Mouse (Mus musculus): ENCODE results near the gene Fam167b. TPM values are rescaled to one million over a fixed set of nuclear protein-coding genes. Genes with fewer than 3 reads are reported as not detected.
"Not testable (repeated sequence)": the region's sequence is repeated elsewhere in the genome, so short reads cannot be mapped to it uniquely, and the experiment has no call there.

Gene Fam167b
- polyA plus RNA-seq, 1 experiment: 9.0 TPM

GRCm38 (mm10) chr4:129563718-129564117, 14.6 kb downstream of the Fam167b start:
- Histone ChIP-seq H3K4me1 (ENCODE audit: control insufficient read depth, insufficient read depth, low read length) (no peaks in the 10 kb centered on the region), H3K27ac (ENCODE audit: control insufficient read depth, insufficient read depth, low read depth, low read length, poor library complexity) (no peak overlapping the region), H3K4me3 (replicated peaks; ENCODE audit: control insufficient read depth, low read depth, low read length) (no peak overlapping the region)
- WGBS: 92% methylated on average over 8 of the region's 8 CpGs
- TF ChIP-seq CTCF (IDR thresholded peaks at IDR 0.05; ENCODE audit: control insufficient read depth, insufficient read depth, low read length): no peak
- no peak for TF ChIP-seq POLR2A (IDR thresholded peaks at IDR 0.05; ENCODE audit: borderline replicate concordance, control insufficient read depth, low read depth, low read length)

GRCm38 (mm10) chr4:129561184-129561583, 17.2 kb downstream of the Fam167b start:
- no peak for TF ChIP-seq POLR2A (IDR thresholded peaks at IDR 0.05; ENCODE audit: borderline replicate concordance, control insufficient read depth, low read depth, low read length)
- no peak for TF ChIP-seq CTCF (IDR thresholded peaks at IDR 0.05; ENCODE audit: control insufficient read depth, insufficient read depth, low read length)
- 71% methylated on average over 5 of the region's 5 CpGs for WGBS
- Histone ChIP-seq H3K4me3 (replicated peaks; ENCODE audit: control insufficient read depth, low read depth, low read length) (no peak overlapping the region), H3K4me1 (ENCODE audit: control insufficient read depth, insufficient read depth, low read length) (peaks cover 7% of the 10 kb centered on the region), H3K27ac (ENCODE audit: control insufficient read depth, insufficient read depth, low read depth, low read length, poor library complexity) (no peak overlapping the region)

GRCm38 (mm10) chr4:129558321-129558955, 19.9 kb downstream of the Fam167b start:
- H3K27ac ChIP-seq (ENCODE audit: control insufficient read depth, insufficient read depth, low read depth, low read length, poor library complexity): peak overlapping the region; percentile 68
- H3K4me1 ChIP-seq (ENCODE audit: control insufficient read depth, insufficient read depth, low read length): peaks cover 10% of the 10 kb centered on the region
- no peak for TF ChIP-seq CTCF (IDR thresholded peaks at IDR 0.05; ENCODE audit: control insufficient read depth, insufficient read depth, low read length)
- no peak for TF ChIP-seq POLR2A (IDR thresholded peaks at IDR 0.05; ENCODE audit: borderline replicate concordance, control insufficient read depth, low read depth, low read length)
- no peak overlapping the region for H3K4me3 ChIP-seq (replicated peaks; ENCODE audit: control insufficient read depth, low read depth, low read length)
- whole genome bisulfite sequencing: 43% methylated on average over 12 of the region's 12 CpGs

GRCm38 (mm10) chr4:129557256-129557808, 21.0 kb downstream of the Fam167b start:
- Histone ChIP-seq H3K4me1 (ENCODE audit: control insufficient read depth, insufficient read depth, low read length) (peaks cover 10% of the 10 kb centered on the region), H3K27ac (ENCODE audit: control insufficient read depth, insufficient read depth, low read depth, low read length, poor library complexity) (peak overlapping the region; percentile 52; the same call in 1 of the 2 replicates), H3K4me3 (replicated peaks; ENCODE audit: control insufficient read depth, low read depth, low read length) (peak overlapping the region; percentile 77)
- no peak for TF ChIP-seq CTCF (IDR thresholded peaks at IDR 0.05; ENCODE audit: control insufficient read depth, insufficient read depth, low read length)
- TF ChIP-seq POLR2A (IDR thresholded peaks at IDR 0.05; ENCODE audit: borderline replicate concordance, control insufficient read depth, low read depth, low read length): no peak
- 80% methylated on average over 9 of the region's 9 CpGs for WGBS

DNA sequence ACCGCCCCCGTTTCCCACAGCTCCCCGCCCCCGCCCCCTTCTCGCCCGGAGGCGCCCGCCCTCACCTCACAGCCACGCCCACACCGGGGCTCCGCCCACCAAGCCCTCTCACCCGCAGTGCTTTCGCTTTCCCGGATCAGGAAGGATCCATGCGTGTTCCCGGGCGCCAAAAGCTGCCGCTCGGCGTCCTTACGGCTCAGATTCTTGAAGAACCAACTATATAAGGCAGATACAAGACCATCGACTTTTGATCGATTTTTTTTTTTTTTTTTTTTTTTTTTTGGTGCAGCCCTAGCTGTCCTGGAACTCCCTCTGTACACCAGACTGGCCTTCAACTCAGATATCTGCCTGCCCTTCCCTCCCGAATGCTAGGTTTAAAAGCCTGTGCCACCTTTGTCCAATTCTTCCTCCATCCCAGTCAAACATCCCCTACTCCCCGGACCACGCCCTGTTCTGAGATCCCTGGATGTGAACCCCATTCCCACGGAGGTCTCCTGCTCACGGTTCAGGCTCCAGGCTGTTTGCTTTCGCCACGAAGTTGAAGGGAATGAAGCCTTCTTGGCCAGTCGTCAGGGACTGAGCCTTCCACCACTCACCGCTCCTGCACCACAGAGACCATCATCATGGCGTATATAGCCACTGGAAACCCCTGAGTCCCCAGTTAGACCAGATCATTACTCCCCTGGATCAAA, 21.7 kb downstream of the Fam167b start:
- TF ChIP-seq CTCF (IDR thresholded peaks at IDR 0.05; ENCODE audit: control insufficient read depth, insufficient read depth, low read length): no peak
- TF ChIP-seq POLR2A (IDR thresholded peaks at IDR 0.05; ENCODE audit: borderline replicate concordance, control insufficient read depth, low read depth, low read length): peak; percentile 70; the same call in 1 of the 2 replicates
- WGBS: 10% methylated on average over 33 of the region's 33 CpGs
- peak overlapping the region; percentile 77 for H3K4me3 ChIP-seq (replicated peaks; ENCODE audit: control insufficient read depth, low read depth, low read length)
- peaks cover 10% of the 10 kb centered on the region for H3K4me1 ChIP-seq (ENCODE audit: control insufficient read depth, insufficient read depth, low read length)
- peak overlapping the region; percentile 52 for H3K27ac ChIP-seq (ENCODE audit: control insufficient read depth, insufficient read depth, low read depth, low read length, poor library complexity)

DNA sequence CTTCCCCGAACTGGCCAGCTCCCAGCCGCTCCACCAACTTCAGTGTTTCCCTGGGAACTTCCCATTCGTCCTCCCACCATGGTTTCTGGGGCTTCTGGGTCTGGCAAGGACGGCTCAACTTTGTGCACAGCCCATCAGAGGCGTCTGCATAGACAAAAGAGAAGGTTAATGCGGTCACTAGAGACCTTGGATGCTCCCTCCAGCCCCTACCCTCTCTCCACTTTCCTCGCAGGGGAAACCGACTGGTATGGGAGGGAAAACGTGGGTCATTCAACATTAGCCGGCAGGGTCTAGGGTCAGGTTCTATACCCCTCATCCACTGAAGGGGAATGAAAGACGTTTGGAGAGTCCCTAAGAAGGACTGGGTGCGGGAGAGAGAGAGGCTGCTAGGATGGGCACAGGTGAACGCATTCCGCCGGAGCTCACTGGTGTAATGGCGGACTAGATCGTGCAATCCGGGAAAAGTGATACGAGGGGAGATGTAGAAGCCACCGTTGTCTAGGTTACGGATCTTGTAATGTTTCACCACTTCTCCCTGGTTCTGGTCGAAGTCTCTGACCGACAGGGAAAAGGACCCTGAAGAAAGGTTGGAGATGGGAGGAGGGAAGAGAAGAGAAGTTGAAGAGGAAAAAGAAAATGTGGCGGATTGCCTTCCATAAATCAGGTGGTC, 22.4 kb downstream of the Fam167b start:
- H3K4me1 ChIP-seq (ENCODE audit: control insufficient read depth, insufficient read depth, low read length): peaks cover 10% of the 10 kb centered on the region
- H3K27ac ChIP-seq (ENCODE audit: control insufficient read depth, insufficient read depth, low read depth, low read length, poor library complexity): no peak overlapping the region
- WGBS: 3% methylated on average over 24 of the region's 24 CpGs
- no peak for TF ChIP-seq CTCF (IDR thresholded peaks at IDR 0.05; ENCODE audit: control insufficient read depth, insufficient read depth, low read length)
- TF ChIP-seq POLR2A (IDR thresholded peaks at IDR 0.05; ENCODE audit: borderline replicate concordance, control insufficient read depth, low read depth, low read length): no peak
- peak overlapping the region; percentile 77 for H3K4me3 ChIP-seq (replicated peaks; ENCODE audit: control insufficient read depth, low read depth, low read length)

GRCm38 (mm10) chr4:129555421-129555861, 22.9 kb downstream of the Fam167b start:
- WGBS: 8% methylated on average over 16 of the region's 16 CpGs
- Histone ChIP-seq H3K27ac (ENCODE audit: control insufficient read depth, insufficient read depth, low read depth, low read length, poor library complexity) (no peak overlapping the region), H3K4me1 (ENCODE audit: control insufficient read depth, insufficient read depth, low read length) (peaks cover 10% of the 10 kb centered on the region), H3K4me3 (replicated peaks; ENCODE audit: control insufficient read depth, low read depth, low read length) (peak overlapping the region; percentile 17)
- TF ChIP-seq CTCF (IDR thresholded peaks at IDR 0.05; ENCODE audit: control insufficient read depth, insufficient read depth, low read length): peak; percentile 77
- no peak for TF ChIP-seq POLR2A (IDR thresholded peaks at IDR 0.05; ENCODE audit: borderline replicate concordance, control insufficient read depth, low read depth, low read length)

- H3K4me3 ChIP-seq (replicated peaks; ENCODE audit: control insufficient read depth, low read depth, low read length); H3K27ac ChIP-seq (ENCODE audit: control insufficient read depth, insufficient read depth, low read depth, low read length, poor library complexity); H3K4me1 ChIP-seq (ENCODE audit: control insufficient read depth, insufficient read depth, low read length): not testable (repeated sequence)
- 81% methylated on average over 6 of the region's 6 CpGs for WGBS
Observed at GRCm38 (mm10) chr4:129554512-129554911, 23.8 kb downstream of the Fam167b start.

All from bone marrow, adult 2 months (tissue).